Mouse (Mus musculus) adrenal gland, adult 10 weeks (tissue): Measurements from ENCODE around the gene Ninl. TPM values are rescaled to one million over a fixed set of nuclear protein-coding genes. Genes with fewer than 3 reads are reported as not detected.

Experiments
- polyA plus RNA-seq: library from polyadenylated mRNA; stranded (reverse); fragments of 350-450 nt; fragmentation: Illumina TruSeq; extraction: RNeasy Lipid Tissue Mini Kit (QIAGEN cat#74804); gene quantifications from one replicate; pipeline ENCODE4 v1.2.3, GENCODE M21; 2014; ENCODE audit warnings: low read depth, low replicate concordance

Ninl gene
- 14.5 TPM for polyA plus RNA-seq

DNA sequence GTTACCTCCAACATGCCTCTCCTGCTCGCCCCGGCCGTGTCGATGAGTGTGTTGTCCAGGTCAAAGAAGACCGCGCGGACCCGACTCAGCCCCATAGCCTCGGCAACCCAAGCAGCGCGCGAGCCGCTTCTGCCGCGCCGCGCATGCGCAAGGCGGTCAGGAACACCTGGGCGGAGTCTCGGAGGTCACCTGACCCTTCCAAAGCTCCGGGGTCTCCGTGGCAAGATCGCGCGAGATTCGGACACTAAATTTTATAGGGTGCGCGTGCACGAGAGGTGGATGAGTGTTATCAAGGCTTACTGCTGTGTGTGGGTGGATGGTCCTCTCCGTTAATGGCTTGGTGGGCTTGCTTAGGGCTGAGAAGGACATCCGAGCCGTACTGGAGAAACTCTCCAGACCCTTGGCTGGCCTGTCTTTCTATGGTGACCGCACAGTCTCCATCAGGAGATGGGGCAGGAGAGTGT is at the start of gene Ninl, which contains the start of gene Nanp:
Gene Ninl, minus strand, starts transcription at position 151 of the 464 bp plus-strand sequence.
Gene Nanp, minus strand, starts transcription at position 167 of the 464 bp plus-strand sequence.

GRCm38 (mm10) chr2:150904936-150905450 is 134.2 kb downstream of the Ninl start, which contains the start of gene Gins1:
Gene Gins1, plus strand, starts transcription at chr2:150905400.

GRCm38 (mm10) chr2:150904272-150904935 is 134.8 kb downstream of the Ninl start, which contains the start of gene Abhd12:
Gene Abhd12, minus strand, starts transcription at chr2:150904741.

Other genes with a start within 250 kb of the Ninl start
- gene Abhd12, start 134.6 kb downstream of the Ninl start, polyA plus RNA-seq = 106 TPM
- 5.4 TPM for gene Gins1, start 134.0 kb downstream of the Ninl start, polyA plus RNA-seq
- 34.0 TPM for gene Nanp, start within 50 bp of the Ninl start, polyA plus RNA-seq
- gene Gm14151, start 53.0 kb upstream of the Ninl start, polyA plus RNA-seq = not detected
- gene Gm14147, start 58.9 kb upstream of the Ninl start, polyA plus RNA-seq = not detected